Mouse (Mus musculus) erythroblast, embryonic 14.5 days (primary cell): ENCODE data around the gene Brsk2.

Experiments used
- GATA1 ChIP-seq: IDR thresholded peaks from 2 replicates; pipeline ENCODE4 v1.6.1; 2012; ENCODE audit warnings: low read length, inconsistent platforms, mixed read lengths
- TAL1 ChIP-seq: IDR thresholded peaks from 3 replicates; pipeline ENCODE4 v1.6.1; 2012; ENCODE audit warnings: low read length, inconsistent platforms, mixed read lengths

DNA sequence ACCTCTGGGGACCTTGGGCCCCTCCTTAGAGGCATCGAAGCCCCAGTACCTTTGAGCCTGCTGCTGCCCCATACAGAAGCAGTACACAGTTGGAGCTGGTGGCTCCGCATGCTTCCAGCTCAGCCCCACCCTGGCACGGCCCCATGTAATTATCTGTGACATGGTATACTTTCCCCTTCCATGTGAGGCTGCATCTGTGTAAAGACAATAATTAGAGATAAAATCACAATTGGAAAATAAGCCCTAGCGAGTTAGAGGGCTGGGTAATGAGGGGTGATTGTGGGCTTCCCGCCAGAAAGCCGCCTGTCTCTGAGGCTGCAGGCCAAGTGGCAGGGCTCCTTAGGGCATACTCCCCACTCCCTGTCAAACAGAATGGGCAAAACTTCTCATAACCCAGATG, 28.5 kb downstream of the Brsk2 start:
- TF ChIP-seq GATA1 (no peak), TAL1 (no peak)
